Mouse (Mus musculus): ENCODE measurements around the gene Vgll4.

DNA sequence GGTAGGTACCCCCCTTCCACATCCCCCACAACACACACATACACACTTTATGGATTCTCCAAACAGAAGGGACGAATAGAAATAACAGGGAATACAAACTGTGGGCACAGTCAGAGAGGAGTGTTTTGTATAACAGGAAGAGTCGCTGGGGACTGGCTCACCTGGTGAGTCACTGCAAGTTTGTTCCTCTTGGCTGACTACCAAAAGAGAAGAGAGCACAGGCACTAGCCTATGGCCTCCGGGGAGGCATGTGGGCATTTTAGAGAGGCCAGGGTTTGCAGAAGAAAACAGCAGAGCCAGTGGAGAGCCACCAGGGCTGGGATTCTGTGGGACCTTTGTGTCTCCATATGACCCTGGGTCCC, 18.8 kb upstream of the Vgll4 start:
- TF ChIP-seq POLR2A (IDR thresholded peaks at IDR 0.05; ENCODE audit: borderline replicate concordance, extremely low read depth, insufficient read depth, insufficient read length, poor library complexity, severe bottlenecking) (no peak), CTCF (IDR thresholded peaks at IDR 0.05; ENCODE audit: borderline replicate concordance, extremely low read depth, insufficient read depth, insufficient read length) (no peak)
